Mouse (Mus musculus): ENCODE results near the gene Tob1. TPM values are rescaled to one million over a fixed set of nuclear protein-coding genes. Genes with fewer than 3 reads are reported as not detected.

Gene Tob1
- total RNA-seq (2012; rRNA removed): 2.4 and 3.4 TPM in 2 replicates
- 1 to 10 TPM in 1 of 2 experiments, not detected in 1; 7.5 TPM for polyA plus RNA-seq (2012; ENCODE audit: insufficient read depth in 1 of 2, insufficient read length in 2 of 2, low read depth in 1 of 2, low replicate concordance in 2 of 2, missing spikeins in 1 of 2)

GRCm38 (mm10) chr11:94211124-94211603 lies at the start of gene Tob1:
Gene Tob1, plus strand, starts transcription at chr11:94211454.
- Histone ChIP-seq H3K9me3 (replicated peaks; ENCODE audit: insufficient read depth, low read length) (no peaks in the 10 kb centered on the region), H3K4me1 (ENCODE audit: control insufficient read depth in 1 of 2, insufficient read depth in 2 of 2, low read length in 2 of 2) (peaks cover 4 to 8% of the 10 kb centered on the region in 2 experiments)
- peak; percentile 100 for DNase-seq (ENCODE audit: low read depth, low spot score)
- no peak for TF ChIP-seq CHD1 (IDR thresholded peaks at IDR 0.05; ENCODE audit: low read depth, low read length)
- no peak for TF ChIP-seq ZNF384 (IDR thresholded peaks at IDR 0.05; ENCODE audit: low read depth, low read length)
- no peak for TF ChIP-seq MYB (IDR thresholded peaks at IDR 0.05; ENCODE audit: low read depth, low read length)
- TF ChIP-seq NELFE (IDR thresholded peaks at IDR 0.05; ENCODE audit: low read depth, low read length): peak; percentile 100
- no peak for TF ChIP-seq RAD21 (IDR thresholded peaks at IDR 0.05; ENCODE audit: low read depth, low read length)
- no peak for TF ChIP-seq JUND (IDR thresholded peaks at IDR 0.05; ENCODE audit: low read depth, low read length)
- TF ChIP-seq GABPA (IDR thresholded peaks at IDR 0.05; ENCODE audit: low read depth, low read length): no peak
- no peak for TF ChIP-seq TAL1 (IDR thresholded peaks at IDR 0.05; ENCODE audit: low read length)
- TF ChIP-seq POLR2AphosphoS5 (IDR thresholded peaks at IDR 0.05; ENCODE audit: borderline replicate concordance, low read depth, low read length): peak; percentile 97; the same call in 1 of the 2 replicates
- no peak for TF ChIP-seq ZC3H11A (IDR thresholded peaks at IDR 0.05; ENCODE audit: low read depth, low read length)
- TF ChIP-seq KAT2A (conservative IDR thresholded peaks at IDR 0.05; ENCODE audit: low read depth, low read length): no peak; the same call in 1 of the 2 replicates
- TF ChIP-seq USF1 (IDR thresholded peaks at IDR 0.05; ENCODE audit: low read depth, low read length): peak; percentile 50
- TF ChIP-seq CTCF (IDR thresholded peaks at IDR 0.05 in 2 of 3, conservative IDR thresholded peaks at IDR 0.05 in 1 of 3; ENCODE audit: control insufficient read depth in 1 of 3, insufficient read depth in 1 of 3, low read depth in 2 of 3, low read length in 3 of 3, poor library complexity in 1 of 3, severe bottlenecking in 1 of 3): peak in 2 of 3 experiments; percentile 16 to 31; a peak in 3 of 6 replicates
- TF ChIP-seq EP300 (IDR thresholded peaks at IDR 0.05; ENCODE audit: low read depth in 1 of 2, low read length in 2 of 2): no peak
- TF ChIP-seq MXI1 (IDR thresholded peaks at IDR 0.05; ENCODE audit: low read depth, low read length): peak; percentile 58
- TF ChIP-seq NRF1 (IDR thresholded peaks at IDR 0.05; ENCODE audit: insufficient read depth, low read depth, low read length, poor library complexity, severe bottlenecking): peak; percentile 32; the same call in 1 of the 2 replicates
- TF ChIP-seq MEF2A (IDR thresholded peaks at IDR 0.05; ENCODE audit: extremely low read depth, insufficient replicate concordance, low read depth, low read length, poor library complexity, severe bottlenecking): peak; percentile 54; the same call in 1 of the 2 replicates
- TF ChIP-seq POLR2AphosphoS2 (IDR thresholded peaks at IDR 0.05; ENCODE audit: low read length): peak; percentile 99
- TF ChIP-seq SIN3A (IDR thresholded peaks at IDR 0.05; ENCODE audit: low read length): peak; percentile 83
- TF ChIP-seq MAFK (IDR thresholded peaks at IDR 0.05; ENCODE audit: borderline replicate concordance, low read depth, low read length): no peak
- peak; percentile 13; the same call in 1 of the 2 replicates for TF ChIP-seq RCOR1 (IDR thresholded peaks at IDR 0.05; ENCODE audit: low read depth, low read length)
- no peak; the same call in 1 of the 2 replicates for TF ChIP-seq BHLHE40 (IDR thresholded peaks at IDR 0.05; ENCODE audit: borderline replicate concordance, low read depth, low read length)
- peak; percentile 87; the same call in 1 of the 2 replicates for TF ChIP-seq UBTF (IDR thresholded peaks at IDR 0.05; ENCODE audit: borderline replicate concordance, insufficient read depth, low read depth, low read length)
- TF ChIP-seq SMC3 (IDR thresholded peaks at IDR 0.05; ENCODE audit: low read depth, low read length): no peak
- TF ChIP-seq E2F4 (IDR thresholded peaks at IDR 0.05; ENCODE audit: borderline replicate concordance, low read depth, low read length): no peak; the same call in 1 of the 2 replicates
- TF ChIP-seq HCFC1 (IDR thresholded peaks at IDR 0.05; ENCODE audit: low read depth, low read length): peak; percentile 68
- no peak for TF ChIP-seq ZKSCAN1 (IDR thresholded peaks at IDR 0.05; ENCODE audit: low read depth, low read length)
- TF ChIP-seq TBP (IDR thresholded peaks at IDR 0.05; ENCODE audit: low read depth, low read length): peak; percentile 97
- TF ChIP-seq POLR2A (IDR thresholded peaks at IDR 0.05; ENCODE audit: control insufficient read depth in 1 of 2, insufficient read depth in 1 of 2, low read depth in 1 of 2, low read length in 2 of 2, poor library complexity in 1 of 2): peak; percentile 99 to 100
- peak; percentile 46 for TF ChIP-seq CHD2 (IDR thresholded peaks at IDR 0.05; ENCODE audit: low read length)
- TF ChIP-seq MYC (IDR thresholded peaks at IDR 0.05; ENCODE audit: low read depth, low read length): no peak
- TF ChIP-seq MAX (IDR thresholded peaks at IDR 0.05; ENCODE audit: low read length): no peak; the same call in 1 of the 2 replicates
- peak; percentile 100 for TF ChIP-seq ZMIZ1 (IDR thresholded peaks at IDR 0.05; ENCODE audit: low read depth, low read length)
- no peak for TF ChIP-seq ELF1 (IDR thresholded peaks at IDR 0.05; ENCODE audit: low read depth, low read length)
- peak; percentile 75; the same call in 1 of the 2 replicates for TF ChIP-seq ETS1 (IDR thresholded peaks at IDR 0.05; ENCODE audit: low read depth, low read length)
- TF ChIP-seq USF2 (IDR thresholded peaks at IDR 0.05; ENCODE audit: borderline replicate concordance in 1 of 2, insufficient read depth in 1 of 2, low read depth in 1 of 2, low read length in 2 of 2): no peak

More at GRCm38 (mm10) chr11:94211124-94211603, at the start of gene Tob1:
- Histone ChIP-seq H3K36me3 (ENCODE audit: control insufficient read depth in 1 of 2, insufficient read depth in 2 of 2, low read length in 2 of 2) (peaks cover 0 to 12% of the 10 kb centered on the region in 2 experiments; a peak in 2 of 4 replicates), H3K4me3 (ENCODE audit: control insufficient read depth in 1 of 2, insufficient read depth in 1 of 2, low read depth in 2 of 2, low read length in 2 of 2) (peak within 1 kb of the TSS; percentile 75 to 90), H3K27ac (ENCODE audit: control insufficient read depth, low read depth, low read length) (peak within 1 kb of the TSS; percentile 75), H3K27me3 (ENCODE audit: control insufficient read depth in 1 of 2, insufficient read depth in 2 of 2, low read length in 2 of 2) (no peaks in the 10 kb centered on the region), H3K9ac (ENCODE audit: control insufficient read depth, low read depth, low read length, poor library complexity, severe bottlenecking) (peak within 1 kb of the TSS; percentile 88), H3K79me2 (ENCODE audit: control insufficient read depth, insufficient read depth, low read length, poor library complexity) (peaks cover 12% of the 10 kb centered on the region; the same call in 1 of the 2 replicates)
